Mouse (Mus musculus) hindbrain, embryonic 12.5 days (tissue): ENCODE data around the gene Fam171a2. TPM values are rescaled to one million over a fixed set of nuclear protein-coding genes. Genes with fewer than 3 reads are reported as not detected.
A peak's percentile ranks its signal among the peaks of the same experiment; 100 is the strongest.

Source experiments
- ATAC-seq: fragments of 200-750 bp; cut with Nextera tagmentation; 2 replicates; pipeline ENCODE4 v1.8.0; 2017; ENCODE audit warnings: moderate TSS enrichment; ENCODE audit not compliant: low FRiP score
- H3K27ac ChIP-seq: fragments of 300-500 bp; sonication (generic); 2 replicates; pipeline ENCODE4 v1.5.1; 2016; ENCODE audit warnings: mild to moderate bottlenecking
- H3K27me3 ChIP-seq: fragments of 300-500 bp; sonication (generic); 2 replicates; pipeline ENCODE4 v1.6.1; 2016; ENCODE audit warnings: mild to moderate bottlenecking
- H3K36me3 ChIP-seq: fragments of 300-500 bp; sonication (generic); 2 replicates; pipeline ENCODE4 v1.6.1; 2016; ENCODE audit warnings: mild to moderate bottlenecking
- H3K4me1 ChIP-seq: fragments of 300-500 bp; sonication (generic); 2 replicates; pipeline ENCODE4 v1.6.1; 2016
- H3K4me2 ChIP-seq: fragments of 300-500 bp; sonication (generic); replicated peaks from 2 replicates; pipeline ENCODE4 v1.6.1; 2016; ENCODE audit warnings: mild to moderate bottlenecking
- H3K4me3 ChIP-seq: fragments of 300-500 bp; sonication (generic); 2 replicates; pipeline ENCODE4 v1.5.1; 2016; ENCODE audit warnings: mild to moderate bottlenecking
- H3K9ac ChIP-seq: fragments of 300-500 bp; sonication (generic); 2 replicates; pipeline ENCODE4 v1.6.1; 2016; ENCODE audit warnings: mild to moderate bottlenecking, moderate library complexity
- H3K9me3 ChIP-seq: fragments of 300-500 bp; sonication (generic); replicated peaks from 2 replicates; pipeline ENCODE4 v1.6.1; 2016; ENCODE audit warnings: mild to moderate bottlenecking
- WGBS: fragments of 180-500 bp; shearing (Covaris S2); methylation state at CpG from one replicate; pipeline ENCODE4 v1.1.7; 2016; 5-methylcytosine and 5-hydroxymethylcytosine counted together
- polyA plus RNA-seq: library from polyadenylated mRNA; unstranded; fragments of >200 nt; fragmentation: Nextera tagmentation; extraction: Ambion mirVana; gene quantifications from 2 replicates; pipeline ENCODE4 v1.2.1, GENCODE M21; 2016

Fam171a2 gene
- polyA plus RNA-seq, 1 experiment from 2014 or later: 21.5 TPM

- no peak for ATAC-seq
- no peak overlapping the region for H3K4me2 ChIP-seq
- WGBS: 80% methylated on average over 3 of the region's 3 CpGs
- H3K9me3 ChIP-seq: no peaks in the 10 kb centered on the region
- no peak overlapping the region for H3K9ac ChIP-seq
- H3K4me1 ChIP-seq: no peaks in the 10 kb centered on the region
- no peaks in the 10 kb centered on the region for H3K27me3 ChIP-seq
- H3K36me3 ChIP-seq: peaks cover 66% of the 10 kb centered on the region
- H3K4me3 ChIP-seq: no peak overlapping the region
- no peak overlapping the region for H3K27ac ChIP-seq
Measured at GRCm38 (mm10) chr11:102478671-102479070, 31.2 kb upstream of the Fam171a2 start.

- H3K27me3 ChIP-seq: no peaks in the 10 kb centered on the region
- H3K4me2 ChIP-seq: no peak overlapping the region
- no peak overlapping the region for H3K9ac ChIP-seq
- H3K4me1 ChIP-seq: no peaks in the 10 kb centered on the region
- H3K36me3 ChIP-seq: peaks cover 47% of the 10 kb centered on the region
- H3K9me3 ChIP-seq: no peaks in the 10 kb centered on the region
- whole genome bisulfite sequencing: 93% methylated on average over 3 of the region's 3 CpGs
- H3K27ac ChIP-seq: no peak overlapping the region
- H3K4me3 ChIP-seq: no peak overlapping the region
- ATAC-seq: no peak
Measured at GRCm38 (mm10) chr11:102475027-102475426, 27.5 kb upstream of the Fam171a2 start.

- Histone ChIP-seq H3K4me1 (peaks cover 17% of the 10 kb centered on the region), H3K27ac (no peak within 1 kb of the TSS), H3K9me3 (no peaks in the 10 kb centered on the region), H3K4me2 (no peak within 1 kb of the TSS), H3K4me3 (no peak within 1 kb of the TSS), H3K27me3 (peaks cover 9% of the 10 kb centered on the region; the same call in 1 of the 2 replicates), H3K9ac (no peak within 1 kb of the TSS), H3K36me3 (peaks cover 6% of the 10 kb centered on the region; the same call in 1 of the 2 replicates)
- 74% methylated on average over 11 of the region's 11 CpGs for WGBS
- no peak for ATAC-seq
Measured at GRCm38 (mm10) chr11:102469648-102470357, 22.3 kb upstream of the Fam171a2 start, which contains the start of gene Itga2b. Gene Itga2b, minus strand, starts transcription at chr11:102470122.

- H3K27me3 ChIP-seq: peaks cover 16% of the 10 kb centered on the region
- 1% methylated on average over 37 of the region's 37 CpGs for whole genome bisulfite sequencing
- peaks cover 17% of the 10 kb centered on the region for H3K4me1 ChIP-seq
- peak overlapping the region; percentile 65 for H3K4me2 ChIP-seq
- no peaks in the 10 kb centered on the region for H3K9me3 ChIP-seq
- no peaks in the 10 kb centered on the region for H3K36me3 ChIP-seq
- 0 out of 2 replicates have a peak overlapping the region, but pooled peaks have one; percentile 53 for H3K27ac ChIP-seq
- ATAC-seq: peak; percentile 84
- H3K4me3 ChIP-seq: peak overlapping the region; percentile 37
- peak overlapping the region; percentile 49 for H3K9ac ChIP-seq
Measured at GRCm38 (mm10) chr11:102467041-102467631, 19.7 kb upstream of the Fam171a2 start.

GRCm38 (mm10) chr11:102465713-102466436, 18.4 kb upstream of the Fam171a2 start:
- no peak overlapping the region for H3K4me3 ChIP-seq
- H3K9me3 ChIP-seq: no peaks in the 10 kb centered on the region
- no peak overlapping the region for H3K27ac ChIP-seq
- WGBS: 8% methylated on average over 26 of the region's 26 CpGs
- peak overlapping the region; percentile 11 for H3K4me2 ChIP-seq
- H3K36me3 ChIP-seq: no peaks in the 10 kb centered on the region
- H3K9ac ChIP-seq: no peak overlapping the region
- peaks cover 16% of the 10 kb centered on the region for H3K27me3 ChIP-seq
- ATAC-seq: no peak
- peaks cover 17% of the 10 kb centered on the region for H3K4me1 ChIP-seq

GRCm38 (mm10) chr11:102464901-102465300, 17.4 kb upstream of the Fam171a2 start:
- Histone ChIP-seq H3K27me3 (peaks cover 16% of the 10 kb centered on the region), H3K4me2 (no peak overlapping the region), H3K9me3 (no peaks in the 10 kb centered on the region), H3K4me3 (no peak overlapping the region), H3K9ac (no peak overlapping the region), H3K27ac (no peak overlapping the region), H3K4me1 (peaks cover 17% of the 10 kb centered on the region), H3K36me3 (no peaks in the 10 kb centered on the region)
- 89% methylated on average over 6 of the region's 6 CpGs for WGBS
- ATAC-seq: no peak

- H3K9ac ChIP-seq: no peak overlapping the region
- no peak overlapping the region for H3K4me3 ChIP-seq
- no peaks in the 10 kb centered on the region for H3K36me3 ChIP-seq
- H3K27ac ChIP-seq: no peak overlapping the region
- peaks cover 28% of the 10 kb centered on the region for H3K27me3 ChIP-seq
- no peaks in the 10 kb centered on the region for H3K9me3 ChIP-seq
- no peak for ATAC-seq
- no peak overlapping the region for H3K4me2 ChIP-seq
- peaks cover 6% of the 10 kb centered on the region for H3K4me1 ChIP-seq
- 89% methylated on average over 3 of the region's 3 CpGs for WGBS
Measured at GRCm38 (mm10) chr11:102461764-102462163, 14.3 kb upstream of the Fam171a2 start.

- no peaks in the 10 kb centered on the region for H3K36me3 ChIP-seq
- peaks cover 29% of the 10 kb centered on the region for H3K27me3 ChIP-seq
- 56% methylated on average over 16 of the region's 16 CpGs for WGBS
Measured at GRCm38 (mm10) chr11:102460541-102460940, 13.1 kb upstream of the Fam171a2 start.

GRCm38 (mm10) chr11:102455740-102456396, 8.4 kb upstream of the Fam171a2 start:
- WGBS: under 1% methylated on average over 40 of the region's 40 CpGs
- peak; percentile 88 for ATAC-seq
- Histone ChIP-seq H3K27ac (peak overlapping the region; percentile 61; the same call in 1 of the 2 replicates), H3K4me3 (peak overlapping the region; percentile 48), H3K4me2 (peak overlapping the region; percentile 91), H3K9me3 (no peaks in the 10 kb centered on the region), H3K27me3 (peaks cover 22% of the 10 kb centered on the region), H3K9ac (peak overlapping the region; percentile 60), H3K36me3 (no peaks in the 10 kb centered on the region), H3K4me1 (peaks cover 20% of the 10 kb centered on the region)

More at GRCm38 (mm10) chr11:102460541-102460940, 13.1 kb upstream of the Fam171a2 start:
- no peak overlapping the region for H3K4me3 ChIP-seq
- no peak overlapping the region for H3K9ac ChIP-seq
- no peak overlapping the region for H3K4me2 ChIP-seq
- ATAC-seq: no peak
- H3K9me3 ChIP-seq: no peaks in the 10 kb centered on the region
- peaks cover 8% of the 10 kb centered on the region for H3K4me1 ChIP-seq
- no peak overlapping the region for H3K27ac ChIP-seq

- WGBS: 17% methylated on average over 10 of the region's 10 CpGs
- Histone ChIP-seq H3K27me3 (peaks cover 44% of the 10 kb centered on the region), H3K27ac (no peak overlapping the region)
Measured at GRCm38 (mm10) chr11:102453131-102453530, 5.6 kb upstream of the Fam171a2 start.

GRCm38 (mm10) chr11:102449043-102450008, 1.8 kb upstream of the Fam171a2 start:
- Histone ChIP-seq H3K27me3 (peaks cover 35% of the 10 kb centered on the region), H3K36me3 (no peaks in the 10 kb centered on the region), H3K4me2 (no peak overlapping the region), H3K9ac (no peak overlapping the region), H3K4me1 (peaks cover 40% of the 10 kb centered on the region), H3K4me3 (no peak overlapping the region), H3K9me3 (no peaks in the 10 kb centered on the region), H3K27ac (no peak overlapping the region)
- WGBS: 50% methylated on average over 17 of the region's 17 CpGs
- no peak for ATAC-seq

More at GRCm38 (mm10) chr11:102453131-102453530, 5.6 kb upstream of the Fam171a2 start:
- H3K9ac ChIP-seq: no peak overlapping the region
- H3K4me1 ChIP-seq: peaks cover 27% of the 10 kb centered on the region
- no peaks in the 10 kb centered on the region for H3K9me3 ChIP-seq
- H3K4me2 ChIP-seq: no peak overlapping the region
- no peak overlapping the region for H3K4me3 ChIP-seq
- no peaks in the 10 kb centered on the region for H3K36me3 ChIP-seq
- ATAC-seq: no peak
